Mouse (Mus musculus) limb, embryonic 12.5 days (tissue): Measurements from ENCODE around the gene Rpgrip1. TPM values are rescaled to one million over a fixed set of nuclear protein-coding genes. Genes with fewer than 3 reads are reported as not detected.

ENCODE experiments used
- ATAC-seq: fragments of 200-750 bp; cut with Nextera tagmentation; 2 replicates; pipeline ENCODE4 v1.8.0; 2017; ENCODE audit warnings: low read depth, moderate TSS enrichment; ENCODE audit not compliant: insufficient number of reproducible peaks, insufficient read depth, low FRiP score, low TSS enrichment
- H3K27ac ChIP-seq: fragments of 300-500 bp; sonication (generic); 2 replicates; pipeline ENCODE4 v1.5.1; 2016; ENCODE audit warnings: mild to moderate bottlenecking, moderate library complexity
- H3K27me3 ChIP-seq: fragments of 300-500 bp; sonication (generic); 2 replicates; pipeline ENCODE4 v1.6.1; 2016; ENCODE audit warnings: mild to moderate bottlenecking, moderate library complexity
- H3K36me3 ChIP-seq: fragments of 300-500 bp; sonication (generic); 2 replicates; pipeline ENCODE4 v1.6.1; 2016; ENCODE audit warnings: mild to moderate bottlenecking, moderate library complexity
- H3K4me1 ChIP-seq: fragments of 300-500 bp; sonication (generic); replicated peaks from 2 replicates; pipeline ENCODE4 v1.6.1; 2016
- H3K4me2 ChIP-seq: fragments of 300-500 bp; sonication (generic); 2 replicates; pipeline ENCODE4 v1.6.1; 2016; ENCODE audit warnings: mild to moderate bottlenecking, moderate library complexity
- H3K4me3 ChIP-seq: fragments of 300-500 bp; sonication (generic); replicated peaks from 2 replicates; pipeline ENCODE4 v1.5.1; 2016; ENCODE audit warnings: mild to moderate bottlenecking
- H3K9ac ChIP-seq: fragments of 300-500 bp; sonication (generic); replicated peaks from 2 replicates; pipeline ENCODE4 v1.6.1; 2016; ENCODE audit warnings: mild to moderate bottlenecking, moderate library complexity
- H3K9me3 ChIP-seq: fragments of 300-500 bp; sonication (generic); 2 replicates; pipeline ENCODE4 v1.6.1; 2016; ENCODE audit warnings: mild to moderate bottlenecking, moderate library complexity
- WGBS: fragments of 180-500 bp; shearing (Covaris S2); methylation state at CpG from one replicate; pipeline ENCODE4 v1.1.7; 2016; 5-methylcytosine and 5-hydroxymethylcytosine counted together
- polyA plus RNA-seq: library from polyadenylated mRNA; unstranded; fragments of >200 nt; fragmentation: Nextera tagmentation; extraction: Ambion mirVana; gene quantifications from 2 replicates; pipeline ENCODE4 v1.2.1, GENCODE M21; 2016

The Rpgrip1 gene
- polyA plus RNA-seq, 1 experiment from 2014 or later = 84.1 TPM

DNA sequence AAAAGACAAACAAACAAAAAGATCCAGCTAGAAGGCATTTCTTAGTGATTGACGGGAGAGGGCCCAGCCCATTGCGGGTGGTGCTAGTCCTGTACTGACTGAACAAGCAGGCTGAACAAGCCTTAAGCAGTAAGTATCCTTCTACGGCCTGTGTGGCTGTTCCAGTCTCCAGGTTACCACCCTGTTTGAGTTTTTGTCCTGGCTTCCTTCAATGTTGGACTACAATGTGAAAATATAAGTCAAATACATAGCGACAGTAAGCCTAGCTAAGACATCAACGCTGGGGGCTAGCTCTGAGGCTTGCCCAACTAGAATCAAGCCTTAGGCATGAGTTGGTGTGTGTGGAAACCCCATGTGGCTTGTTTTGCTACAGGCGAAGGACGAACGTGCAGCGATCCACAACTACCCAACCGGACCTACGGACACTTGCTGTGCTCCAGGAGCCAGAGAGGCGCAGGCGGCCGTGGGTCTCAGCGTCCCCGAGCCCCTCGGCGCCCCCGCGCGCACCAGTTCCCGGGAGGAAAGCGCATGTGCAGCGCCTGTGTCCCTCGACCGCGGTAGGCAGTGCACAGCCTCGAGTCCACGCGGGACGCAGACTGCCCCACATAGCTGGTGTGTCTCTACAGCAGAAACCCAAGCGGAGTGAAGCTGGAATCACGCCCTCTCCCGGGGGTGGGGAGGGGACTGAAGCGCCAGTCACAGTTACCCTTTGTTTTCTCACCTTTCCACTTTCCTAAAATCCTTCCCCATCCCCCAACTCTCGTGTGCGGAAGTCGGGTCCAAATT lies 8.5 kb downstream of the Rpgrip1 start:
- Histone ChIP-seq H3K27ac (peak overlapping the region; percentile 93), H3K27me3 (no peaks in the 10 kb centered on the region; the same call in 1 of the 2 replicates), H3K4me2 (peak overlapping the region; percentile 91), H3K36me3 (no peaks in the 10 kb centered on the region), H3K4me3 (peak overlapping the region; percentile 56), H3K9ac (peak overlapping the region; percentile 78), H3K9me3 (no peaks in the 10 kb centered on the region), H3K4me1 (peaks cover 9% of the 10 kb centered on the region)
- under 1% methylated on average over 38 of the region's 38 CpGs for WGBS
- peak; percentile 84 for ATAC-seq

DNA sequence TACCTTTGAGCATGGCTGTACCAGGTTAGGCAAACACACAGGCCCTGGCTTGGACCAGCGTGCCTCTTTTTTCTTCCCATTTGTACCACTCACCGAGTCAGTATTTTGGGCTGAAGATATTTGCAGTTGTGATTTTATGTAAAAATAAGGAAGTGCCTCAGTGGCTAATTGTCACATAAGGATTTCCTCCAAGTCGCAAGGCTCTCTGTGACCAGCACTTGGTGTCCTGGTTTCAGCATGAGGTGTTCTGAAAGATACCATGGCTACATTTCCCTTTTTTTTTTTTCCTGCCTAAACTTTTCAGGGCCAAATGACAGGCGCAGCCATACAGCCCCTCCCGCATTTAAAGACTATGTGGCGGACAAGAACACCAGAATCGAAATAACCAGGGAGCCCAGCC lies 9.7 kb downstream of the Rpgrip1 start:
- Histone ChIP-seq H3K27me3 (no peaks in the 10 kb centered on the region; the same call in 1 of the 2 replicates), H3K4me2 (peak overlapping the region; percentile 91), H3K4me1 (peaks cover 9% of the 10 kb centered on the region), H3K4me3 (peak overlapping the region; percentile 56; the same call in 1 of the 2 replicates), H3K9me3 (no peaks in the 10 kb centered on the region), H3K27ac (no peak overlapping the region), H3K9ac (no peak overlapping the region), H3K36me3 (no peaks in the 10 kb centered on the region)
- WGBS = 64% methylated on average over 7 of the region's 7 CpGs
- ATAC-seq = no peak

DNA sequence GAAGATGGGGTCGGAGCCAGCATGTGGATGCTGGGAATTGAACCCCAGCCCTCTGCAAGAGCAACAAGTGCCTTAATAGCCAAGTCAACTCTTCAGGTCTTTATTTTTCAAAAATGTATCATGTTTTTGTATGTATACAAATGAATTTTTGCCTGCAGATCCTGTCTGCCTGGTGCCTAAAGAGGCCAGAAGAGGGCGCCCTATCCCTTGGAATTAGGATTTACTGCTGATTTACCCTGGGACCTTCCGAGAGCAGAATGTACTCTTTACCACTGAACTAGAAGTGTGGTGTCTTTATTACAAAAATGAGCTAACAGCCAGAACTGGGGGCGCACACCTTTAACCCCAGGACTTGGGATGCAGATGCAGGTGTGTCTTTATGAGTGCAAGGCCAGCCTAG lies 13.4 kb downstream of the Rpgrip1 start:
- no peak for ATAC-seq
- no peak overlapping the region for H3K27ac ChIP-seq
- 22% methylated on average over 4 of the region's 4 CpGs for WGBS
- H3K9me3 ChIP-seq = no peaks in the 10 kb centered on the region
- peaks cover 3% of the 10 kb centered on the region; the same call in 1 of the 2 replicates for H3K4me1 ChIP-seq
- no peak overlapping the region for H3K4me2 ChIP-seq
- no peaks in the 10 kb centered on the region for H3K36me3 ChIP-seq
- H3K4me3 ChIP-seq = no peak overlapping the region
- no peak overlapping the region for H3K9ac ChIP-seq
- H3K27me3 ChIP-seq = no peaks in the 10 kb centered on the region; the same call in 1 of the 2 replicates

- Histone ChIP-seq H3K4me2 (no peak overlapping the region), H3K27ac (no peak overlapping the region), H3K4me1 (peaks cover 2% of the 10 kb centered on the region; the same call in 1 of the 2 replicates), H3K27me3 (no peaks in the 10 kb centered on the region; the same call in 1 of the 2 replicates), H3K4me3 (no peak overlapping the region), H3K36me3 (no peaks in the 10 kb centered on the region), H3K9me3 (no peaks in the 10 kb centered on the region), H3K9ac (no peak overlapping the region)
- ATAC-seq = no peak
- WGBS = 94% methylated on average over 3 of the region's 3 CpGs
These were observed 14.1 kb downstream of the Rpgrip1 start for GRCm38 (mm10) chr14:52124636-52125035.

DNA sequence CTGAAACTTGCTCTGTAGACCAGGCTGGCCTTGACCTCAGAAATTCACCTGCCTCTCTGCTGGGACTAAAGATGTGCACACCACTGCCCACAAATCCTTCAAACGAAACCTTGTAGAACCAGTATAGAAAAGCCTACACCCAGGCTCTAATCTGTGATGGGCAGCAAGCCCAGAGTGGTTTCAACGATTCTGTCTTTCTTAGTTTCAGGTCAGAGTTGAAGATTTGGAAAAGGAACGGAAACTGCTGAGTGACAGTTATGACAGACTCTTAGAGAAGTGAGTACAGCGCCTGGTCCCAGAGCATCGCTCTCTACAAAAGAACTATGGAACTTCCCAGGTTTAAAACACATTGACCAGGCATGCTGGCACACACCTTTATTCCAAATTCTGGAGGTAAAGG lies 23.1 kb downstream of the Rpgrip1 start:
- no peak overlapping the region for H3K9ac ChIP-seq
- 80% methylated on average over 5 of the region's 5 CpGs for WGBS
- H3K36me3 ChIP-seq = no peaks in the 10 kb centered on the region
- no peaks in the 10 kb centered on the region for H3K27me3 ChIP-seq
- ATAC-seq = no peak
- no peaks in the 10 kb centered on the region for H3K4me1 ChIP-seq
- H3K27ac ChIP-seq = no peak overlapping the region
- no peak overlapping the region for H3K4me3 ChIP-seq
- no peak overlapping the region for H3K4me2 ChIP-seq
- H3K9me3 ChIP-seq = no peaks in the 10 kb centered on the region

GRCm38 (mm10) chr14:52140577-52141444 lies 30.3 kb downstream of the Rpgrip1 start:
- H3K9me3 ChIP-seq = no peaks in the 10 kb centered on the region
- peak overlapping the region; percentile 47 for H3K4me2 ChIP-seq
- 0 out of 2 replicates have a peak overlapping the region, but pooled peaks have one; percentile 0 for H3K4me3 ChIP-seq
- no peaks in the 10 kb centered on the region for H3K27me3 ChIP-seq
- H3K27ac ChIP-seq = peak overlapping the region; percentile 68; the same call in 1 of the 2 replicates
- H3K36me3 ChIP-seq = no peaks in the 10 kb centered on the region
- peak; percentile 60; the same call in 1 of the 2 replicates for ATAC-seq
- H3K4me1 ChIP-seq = peaks cover 15% of the 10 kb centered on the region
- H3K9ac ChIP-seq = no peak overlapping the region
- WGBS = 31% methylated on average over 19 of the region's 19 CpGs

DNA sequence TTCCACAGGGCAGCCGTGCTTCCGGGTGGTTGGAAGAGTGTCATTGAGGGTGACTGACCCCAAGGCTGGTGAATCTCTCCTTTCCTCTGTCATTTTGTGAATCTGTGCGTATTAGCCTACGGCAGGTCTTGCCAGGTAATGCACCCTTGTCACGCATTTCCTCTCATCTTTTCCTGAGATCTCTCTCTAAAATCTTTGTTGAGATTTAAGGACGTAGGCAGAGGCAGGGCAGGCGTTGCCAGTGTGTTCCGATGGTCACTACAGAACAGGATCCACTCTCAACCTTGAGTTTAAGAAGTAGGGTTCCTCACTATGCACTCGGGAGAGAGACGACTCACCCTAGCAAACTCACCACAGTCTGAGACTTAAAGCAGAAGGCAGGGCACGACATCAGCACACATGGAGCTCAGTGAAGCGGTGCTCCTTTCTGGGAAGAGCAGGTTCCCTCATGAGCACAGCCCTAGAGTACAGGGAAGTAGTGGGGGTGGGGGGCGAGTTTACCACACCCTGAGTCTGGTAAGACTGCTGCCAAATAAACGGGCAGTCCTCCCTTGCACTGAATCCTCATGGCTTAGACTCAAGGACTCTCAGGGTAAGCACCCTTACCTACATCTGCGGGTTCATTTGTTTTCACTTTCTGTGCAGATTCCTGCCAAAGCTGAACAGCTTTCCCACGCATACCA lies 31.1 kb downstream of the Rpgrip1 start:
- H3K9me3 ChIP-seq = no peaks in the 10 kb centered on the region
- peak overlapping the region; percentile 47 for H3K4me2 ChIP-seq
- 74% methylated on average over 16 of the region's 16 CpGs for WGBS

DNA sequence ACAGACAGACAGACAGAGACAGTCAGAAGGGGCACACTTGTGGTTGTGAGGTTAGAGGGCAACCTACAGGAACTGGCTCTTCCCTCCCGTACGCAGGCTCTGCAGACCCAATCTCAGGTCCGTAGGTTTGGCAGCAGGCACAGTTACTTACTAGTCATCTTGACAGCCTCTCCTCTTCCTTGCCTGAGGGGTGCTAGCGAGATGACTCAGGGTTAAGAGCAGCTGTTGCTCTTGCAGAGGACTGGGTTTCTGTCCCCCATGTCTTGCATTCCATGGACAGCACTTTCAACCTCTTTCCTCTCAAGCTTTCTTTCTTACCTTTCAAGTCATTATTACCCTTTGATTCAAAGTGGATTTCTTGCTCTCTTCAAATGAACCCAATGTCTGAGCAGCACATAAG lies 33.7 kb downstream of the Rpgrip1 start:
- Histone ChIP-seq H3K9me3 (no peaks in the 10 kb centered on the region), H3K4me2 (no peak overlapping the region), H3K27ac (no peak overlapping the region), H3K36me3 (no peaks in the 10 kb centered on the region), H3K9ac (no peak overlapping the region), H3K27me3 (no peaks in the 10 kb centered on the region), H3K4me1 (peaks cover 15% of the 10 kb centered on the region), H3K4me3 (no peak overlapping the region)
- 76% methylated on average over 4 of the region's 4 CpGs for WGBS
- no peak for ATAC-seq

More for the DNA sequence above, 31.1 kb downstream of the Rpgrip1 start:
- no peak for ATAC-seq
- H3K4me3 ChIP-seq = no peak overlapping the region
- no peaks in the 10 kb centered on the region for H3K27me3 ChIP-seq
- no peaks in the 10 kb centered on the region for H3K36me3 ChIP-seq
- H3K27ac ChIP-seq = no peak overlapping the region
- peaks cover 15% of the 10 kb centered on the region for H3K4me1 ChIP-seq
- no peak overlapping the region for H3K9ac ChIP-seq

DNA sequence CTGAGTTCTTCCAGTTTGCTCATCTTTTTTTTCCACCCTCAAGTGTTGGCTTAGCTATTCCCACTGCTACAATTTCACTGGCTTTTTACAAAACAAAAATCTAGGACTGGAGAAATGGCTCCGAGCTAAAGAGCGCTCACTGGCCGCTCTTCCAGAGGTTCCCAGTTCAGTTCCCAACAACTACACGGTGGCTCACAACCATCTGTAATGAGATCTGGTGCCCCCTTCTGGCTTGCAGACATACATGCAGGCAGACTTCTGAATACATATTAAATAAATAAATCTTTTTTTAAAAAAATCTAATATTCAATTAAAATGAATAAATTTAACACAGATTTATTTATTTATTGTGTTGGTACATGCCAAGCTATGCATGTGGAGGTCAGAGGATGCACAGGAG lies 36.0 kb downstream of the Rpgrip1 start:
- 66% methylated on average over 4 of the region's 4 CpGs for WGBS
- H3K4me3 ChIP-seq = no peak overlapping the region
- H3K9me3 ChIP-seq = no peaks in the 10 kb centered on the region
- H3K4me2 ChIP-seq = no peak overlapping the region
- H3K4me1 ChIP-seq = peaks cover 3% of the 10 kb centered on the region; the same call in 1 of the 2 replicates
- no peak for ATAC-seq
- no peaks in the 10 kb centered on the region for H3K27me3 ChIP-seq
- H3K36me3 ChIP-seq = no peaks in the 10 kb centered on the region
- H3K9ac ChIP-seq = no peak overlapping the region
- H3K27ac ChIP-seq = no peak overlapping the region

- Histone ChIP-seq H3K27ac (no peak overlapping the region), H3K4me2 (no peak overlapping the region), H3K27me3 (no peaks in the 10 kb centered on the region), H3K9ac (no peak overlapping the region), H3K4me3 (no peak overlapping the region), H3K9me3 (no peaks in the 10 kb centered on the region), H3K36me3 (no peaks in the 10 kb centered on the region), H3K4me1 (no peaks in the 10 kb centered on the region)
- no peak for ATAC-seq
- 56% methylated on average over 4 of the region's 4 CpGs for whole genome bisulfite sequencing
These were observed 39.4 kb downstream of the Rpgrip1 start for GRCm38 (mm10) chr14:52149888-52150287.

DNA sequence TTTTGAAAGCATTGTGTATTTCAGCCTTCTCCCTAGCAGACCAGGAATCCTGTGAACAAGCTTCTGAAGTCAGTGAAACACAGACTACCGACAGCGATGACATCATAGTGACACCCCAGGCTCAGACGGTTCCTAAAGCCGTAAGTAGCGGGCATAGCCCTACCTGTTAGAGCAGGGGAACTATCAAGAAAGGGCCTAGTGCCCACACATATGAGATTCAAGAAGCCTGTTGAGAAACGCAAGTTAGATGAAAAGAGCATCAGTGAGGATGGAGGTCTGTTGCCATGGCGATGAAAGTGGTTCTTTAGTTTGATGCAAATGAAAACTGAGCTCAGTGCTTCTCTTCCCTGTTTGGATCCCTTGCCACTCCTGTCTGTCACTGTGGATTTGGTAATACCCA lies 41.7 kb downstream of the Rpgrip1 start:
- 35% methylated on average over 7 of the region's 7 CpGs for WGBS
- no peak overlapping the region for H3K27ac ChIP-seq
- H3K9ac ChIP-seq = no peak overlapping the region
- no peak overlapping the region for H3K4me2 ChIP-seq
- no peaks in the 10 kb centered on the region for H3K27me3 ChIP-seq
- no peak for ATAC-seq
- no peaks in the 10 kb centered on the region for H3K9me3 ChIP-seq
- H3K36me3 ChIP-seq = no peaks in the 10 kb centered on the region
- H3K4me3 ChIP-seq = no peak overlapping the region
- H3K4me1 ChIP-seq = no peaks in the 10 kb centered on the region
